Mouse (Mus musculus) thymus, adult 2 months (tissue): ENCODE measurements around the gene Enox1.

Experiments used
- CTCF ChIP-seq: fragments of 200-500 bp; IDR thresholded peaks from 2 replicates; pipeline ENCODE4 v1.5.1; 2012; ENCODE audit warnings: mild to moderate bottlenecking, control low read depth, low read length, moderate library complexity, borderline replicate concordance; ENCODE audit not compliant: control insufficient read depth, poor library complexity, insufficient read depth; ENCODE audit errors: extremely low read depth
- POLR2A ChIP-seq: fragments of 200-500 bp; IDR thresholded peaks from 2 replicates; pipeline ENCODE4 v1.6.1; 2012; ENCODE audit warnings: mild to moderate bottlenecking, low read length, control low read depth, moderate library complexity; ENCODE audit not compliant: control insufficient read depth, poor library complexity, insufficient read depth; ENCODE audit errors: extremely low read depth

- TF ChIP-seq CTCF (no peak), POLR2A (no peak)
Observed at GRCm38 (mm10) chr14:77413106-77413505, 256.5 kb downstream of the Enox1 start.
